Mouse (Mus musculus): ENCODE results near the gene Cdhr3.
"Not testable (repeated sequence)": the region's sequence is repeated elsewhere in the genome, so short reads cannot be mapped to it uniquely, and the experiment has no call there.

The Cdhr3 gene

GRCm38 (mm10) chr12:33076309-33076708 is 16.4 kb downstream of the Cdhr3 start:
- DNase-seq (ENCODE audit: low read depth, low spot score) = no peak

GRCm38 (mm10) chr12:33071901-33072672 is 20.6 kb downstream of the Cdhr3 start:
- DNase-seq (ENCODE audit: low read depth, low spot score) = no peak

DNA sequence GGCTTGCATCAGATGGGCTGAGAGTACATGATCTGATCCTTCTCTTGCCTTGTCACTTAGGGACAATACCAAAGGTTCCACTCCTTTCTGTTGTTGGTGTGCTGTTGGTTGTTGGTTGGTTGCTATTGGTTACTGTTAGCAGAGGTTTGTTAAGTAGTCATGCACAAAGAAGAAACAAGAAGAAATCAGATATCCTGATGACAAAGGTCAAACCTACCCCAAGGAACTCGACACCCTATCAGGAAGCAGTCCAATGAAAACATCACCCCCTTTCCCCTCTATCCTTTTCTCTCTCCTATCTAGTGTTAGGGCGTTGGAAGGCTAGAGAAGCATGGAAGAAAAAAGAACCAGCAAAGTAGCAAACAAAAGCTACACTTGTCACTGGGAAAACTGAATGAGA is 23.7 kb downstream of the Cdhr3 start:
- DNase-seq (ENCODE audit: low read depth, low spot score) = no peak

DNA sequence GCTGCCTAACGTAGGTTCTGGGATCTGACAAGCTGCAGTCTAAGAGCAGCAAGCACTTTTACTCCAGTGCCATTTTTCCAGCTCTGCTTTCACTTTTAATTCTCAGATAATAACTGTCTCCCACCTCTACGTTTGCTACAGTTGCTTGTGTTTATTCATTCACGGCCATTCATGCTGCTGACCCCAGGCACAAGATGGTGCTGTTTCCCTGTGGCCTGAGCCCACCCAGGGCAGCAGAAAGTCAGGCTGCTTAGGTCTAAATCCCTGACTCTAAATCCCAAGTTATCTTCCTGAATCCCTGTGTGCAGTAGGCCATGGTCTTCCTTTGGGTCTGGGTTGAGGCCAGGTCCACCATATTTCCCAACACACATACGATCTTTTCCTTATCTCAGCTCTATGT is 26.3 kb downstream of the Cdhr3 start:
- DNase-seq (ENCODE audit: low read depth, low spot score) = no peak

GRCm38 (mm10) chr12:33065162-33065561 is 27.5 kb downstream of the Cdhr3 start:
- no peak for DNase-seq (ENCODE audit: low read depth, low spot score)

- no peak for DNase-seq (ENCODE audit: low read depth, low spot score)
Observed at GRCm38 (mm10) chr12:33064266-33064665, 28.4 kb downstream of the Cdhr3 start.

GRCm38 (mm10) chr12:33063250-33063649 is 29.4 kb downstream of the Cdhr3 start:
- no peak for DNase-seq (ENCODE audit: low read depth, low spot score)

DNA sequence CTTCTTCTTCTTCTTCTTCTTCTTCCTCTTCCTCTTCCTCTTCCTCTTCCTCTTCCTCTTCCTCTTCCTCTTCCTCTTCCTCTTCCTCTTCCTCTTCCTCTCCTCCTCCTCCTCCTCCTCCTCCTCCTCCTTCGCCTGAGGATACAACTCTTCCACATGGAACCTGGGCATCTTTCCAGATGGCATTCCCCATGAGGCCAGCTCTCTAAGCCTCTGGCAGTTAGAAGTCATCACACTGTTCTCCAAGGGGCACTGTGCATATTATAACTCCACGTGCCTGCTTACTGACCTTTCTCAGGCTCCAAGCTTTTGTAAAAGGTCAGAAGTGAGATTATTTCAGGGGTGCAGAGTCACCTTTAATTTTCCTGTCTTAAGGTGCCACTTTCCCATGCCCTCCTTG is 30.3 kb downstream of the Cdhr3 start:
- not testable (repeated sequence) for DNase-seq (ENCODE audit: low read depth, low spot score)

- DNase-seq (ENCODE audit: low read depth, low spot score) = no peak
Observed at GRCm38 (mm10) chr12:33061651-33062050, 31.0 kb downstream of the Cdhr3 start.

- no peak for DNase-seq (ENCODE audit: low read depth, low spot score)
Observed at GRCm38 (mm10) chr12:33057231-33058048, 35.2 kb downstream of the Cdhr3 start.

- no peak for DNase-seq (ENCODE audit: low read depth, low spot score)
Observed at GRCm38 (mm10) chr12:33056574-33056973, 36.1 kb downstream of the Cdhr3 start.

- DNase-seq (ENCODE audit: low read depth, low spot score) = no peak
Observed at GRCm38 (mm10) chr12:33056074-33056473, 36.6 kb downstream of the Cdhr3 start.

DNA sequence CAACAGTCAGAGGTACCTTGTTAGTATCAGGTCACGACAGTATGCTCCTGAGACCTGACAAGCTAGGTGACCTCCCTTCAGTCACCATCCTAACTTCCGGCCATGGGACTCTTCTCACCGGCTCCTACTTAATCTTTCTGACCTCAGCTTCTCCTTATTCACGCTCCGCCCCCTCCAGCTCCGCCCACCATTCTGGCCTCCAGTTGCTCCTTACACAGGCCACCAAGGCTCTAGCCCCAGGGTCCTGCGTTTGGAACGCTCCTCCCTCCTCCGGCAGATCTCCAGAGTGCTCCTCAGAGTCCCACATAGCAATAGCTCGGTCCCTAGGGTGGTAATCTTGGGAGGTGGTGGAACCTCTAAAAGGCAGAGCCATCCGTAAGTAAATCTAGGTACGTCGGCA is 38.9 kb downstream of the Cdhr3 start:
- DNase-seq (ENCODE audit: low read depth, low spot score) = no peak

DNA sequence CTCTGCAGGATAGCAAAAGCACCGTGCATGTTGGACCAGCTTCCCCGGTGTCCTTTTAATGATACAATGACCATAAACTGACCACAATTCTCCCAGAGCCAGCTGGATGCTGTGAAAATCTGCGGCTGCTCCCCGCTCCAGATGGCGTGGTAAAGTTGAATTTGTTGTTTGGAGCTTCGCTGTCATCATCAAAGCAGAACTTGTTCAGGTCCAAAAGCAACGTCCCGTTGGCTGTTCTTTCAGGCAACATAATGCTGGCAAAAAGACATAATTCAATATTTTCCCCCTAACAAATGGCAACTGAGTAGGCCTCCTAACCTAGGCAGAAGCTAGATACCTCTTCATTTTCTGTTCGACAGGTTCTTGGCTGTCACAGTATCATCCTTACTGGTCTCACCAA is 39.4 kb downstream of the Cdhr3 start:
- no peak for DNase-seq (ENCODE audit: low read depth, low spot score)

- no peak for DNase-seq (ENCODE audit: low read depth, low spot score)
Observed at GRCm38 (mm10) chr12:33048391-33048790, 44.3 kb downstream of the Cdhr3 start.

- no peak for DNase-seq (ENCODE audit: low read depth, low spot score)
Observed at GRCm38 (mm10) chr12:33046434-33046833, 46.2 kb downstream of the Cdhr3 start.

DNA sequence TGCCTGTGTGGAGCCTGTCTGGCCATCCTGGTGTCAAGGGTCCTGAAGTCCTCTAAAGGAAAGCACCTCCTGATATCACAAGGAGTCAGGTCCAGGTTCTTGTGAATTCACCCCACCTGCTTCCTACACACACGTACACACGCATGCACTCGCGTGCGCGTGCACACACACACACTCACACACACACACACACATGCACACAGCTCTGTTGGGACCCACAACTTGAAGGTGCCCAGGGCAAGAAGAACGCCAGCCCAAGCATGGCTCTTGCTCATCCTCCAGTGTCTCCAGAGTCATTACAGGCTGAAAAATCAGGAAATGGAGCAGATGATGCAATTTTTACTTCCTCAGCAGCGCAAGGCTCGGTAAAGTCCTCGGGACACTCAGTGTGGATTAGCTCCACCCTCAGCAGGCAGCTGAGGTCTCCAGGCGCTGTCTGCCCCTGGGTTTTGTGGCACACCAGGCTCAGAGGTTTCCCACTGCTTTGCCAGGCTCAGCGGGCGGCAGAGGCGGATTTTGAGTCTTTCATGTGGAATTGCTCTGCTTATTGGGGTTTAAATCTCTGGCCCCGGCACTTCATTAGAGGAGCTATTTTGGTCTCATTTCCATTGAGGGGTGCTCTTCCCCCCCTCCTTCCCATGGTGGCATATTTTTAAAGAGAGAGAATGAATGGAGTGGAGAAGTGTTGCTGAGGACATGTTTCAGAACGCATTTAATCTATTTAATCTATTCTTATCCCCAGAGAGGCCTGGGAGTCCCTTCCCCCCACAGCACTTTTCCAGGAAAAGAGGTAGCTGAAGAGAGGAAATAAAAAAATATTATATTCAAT is 46.9 kb downstream of the Cdhr3 start:
- no peak for DNase-seq (ENCODE audit: low read depth, low spot score)

DNA sequence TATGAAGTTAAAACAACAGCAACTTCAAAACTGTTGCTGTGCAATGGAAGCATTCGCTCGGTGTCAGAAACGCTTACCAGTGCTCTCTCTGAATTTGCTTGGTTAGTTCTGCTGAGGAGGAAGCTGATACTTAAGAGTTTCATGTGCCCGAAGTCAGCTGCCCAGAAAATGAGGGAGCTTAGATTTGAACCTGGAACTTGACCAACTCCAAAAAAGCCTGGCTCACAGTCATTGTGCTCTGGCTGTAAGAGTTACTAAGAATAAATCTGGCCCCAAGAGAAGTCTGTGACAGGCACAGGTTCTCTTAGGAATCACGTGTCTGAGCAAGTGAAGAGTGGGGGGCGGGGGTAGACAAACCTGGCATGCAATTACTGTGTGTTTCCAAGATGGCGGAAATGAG is 51.2 kb downstream of the Cdhr3 start:
- DNase-seq (ENCODE audit: low read depth, low spot score) = no peak

DNA sequence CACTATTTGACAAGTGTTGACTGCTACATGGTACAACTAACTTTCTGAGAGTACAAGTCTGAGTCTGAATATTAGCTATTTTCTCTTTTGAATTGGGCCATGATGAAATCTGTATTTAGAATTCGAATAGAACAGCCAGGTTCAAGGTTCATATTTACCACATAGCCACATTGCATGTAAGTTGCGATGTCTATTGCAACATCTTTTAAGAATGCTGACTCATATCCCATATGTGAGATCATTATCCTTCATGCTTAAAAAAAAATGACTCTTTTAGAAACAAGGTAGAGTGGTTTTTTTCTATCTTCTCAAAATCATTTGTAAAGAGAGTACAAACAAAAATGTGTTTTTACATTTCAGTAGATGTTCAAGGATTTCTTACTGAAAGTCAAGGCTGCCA is 51.9 kb downstream of the Cdhr3 start:
- DNase-seq (ENCODE audit: low read depth, low spot score) = no peak

GRCm38 (mm10) chr12:33038676-33039075 is 54.0 kb downstream of the Cdhr3 start:
- DNase-seq (ENCODE audit: low read depth, low spot score) = no peak

DNA sequence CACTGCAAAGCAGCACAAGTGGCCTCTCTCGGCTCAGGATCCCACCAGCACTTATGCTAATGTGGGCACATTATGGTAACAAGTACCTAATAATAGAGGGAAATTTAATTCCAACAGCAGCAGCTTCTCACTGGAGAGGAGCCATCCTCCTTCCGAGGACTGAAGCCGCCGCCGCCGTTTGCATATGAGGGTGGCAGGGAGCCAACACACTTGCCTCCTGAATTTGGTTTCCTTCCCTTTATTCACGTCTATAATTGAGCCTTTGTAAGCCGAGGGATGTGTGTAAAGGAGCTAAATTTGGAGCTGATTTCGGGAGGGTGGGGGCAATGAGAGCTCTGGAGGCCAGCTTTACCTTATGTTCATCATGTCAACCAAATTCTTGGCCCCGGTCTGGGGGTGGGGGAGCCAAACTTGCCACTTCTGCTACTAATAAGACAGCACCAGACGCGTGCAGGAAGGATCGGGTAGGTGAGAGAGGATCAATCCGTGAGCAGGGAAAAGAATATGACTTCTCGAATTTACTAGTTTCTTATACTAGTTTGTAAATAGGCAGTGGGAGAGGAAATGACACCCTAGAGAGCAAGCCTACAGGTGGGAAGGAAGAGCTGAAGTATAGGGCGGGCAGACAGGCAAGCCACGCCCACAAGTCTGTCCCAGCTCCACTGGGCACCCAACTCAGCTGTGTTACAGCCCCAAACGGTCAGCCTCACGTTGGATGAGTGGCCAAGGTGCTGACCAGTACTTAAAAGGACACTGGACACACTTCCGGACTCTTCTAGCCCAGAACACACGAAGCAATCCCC is 56.8 kb downstream of the Cdhr3 start:
- peak; percentile 82 for DNase-seq (ENCODE audit: low read depth, low spot score)
